Mouse (Mus musculus) testis, adult 2 months (tissue): ENCODE measurements around the gene Grb2. TPM values are rescaled to one million over a fixed set of nuclear protein-coding genes. Genes with fewer than 3 reads are reported as not detected.
"Not testable (repeated sequence)": the region's sequence is repeated elsewhere in the genome, so short reads cannot be mapped to it uniquely, and the experiment has no call there.

Source experiments
- H3K27ac ChIP-seq: fragments of 200-500 bp; 2 replicates; pipeline ENCODE4 v1.5.1; 2012; ENCODE audit warnings: low read depth, low read length; ENCODE audit not compliant: control insufficient read depth, insufficient read depth
- H3K27me3 ChIP-seq: fragments of 200-500 bp; 2 replicates; pipeline ENCODE4 v1.6.1; 2012; ENCODE audit warnings: mild to moderate bottlenecking, low read length, moderate library complexity; ENCODE audit not compliant: control insufficient read depth, insufficient read depth
- H3K36me3 ChIP-seq: fragments of 200-500 bp; 2 replicates; pipeline ENCODE4 v1.6.1; 2012; ENCODE audit warnings: mild to moderate bottlenecking, low read length; ENCODE audit not compliant: control insufficient read depth, insufficient read depth
- H3K4me1 ChIP-seq: fragments of 200-500 bp; 2 replicates; pipeline ENCODE4 v1.6.1; 2012; ENCODE audit warnings: low read length; ENCODE audit not compliant: control insufficient read depth, insufficient read depth
- H3K4me3 ChIP-seq: fragments of 200-500 bp; 2 replicates; pipeline ENCODE4 v1.5.1; 2012; ENCODE audit warnings: low read depth, mild to moderate bottlenecking, low read length, moderate library complexity, mixed read lengths; ENCODE audit not compliant: control insufficient read depth
- CTCF ChIP-seq: fragments of 200-500 bp; IDR thresholded peaks from 2 replicates; pipeline ENCODE4 v1.5.1; 2012; ENCODE audit warnings: low read depth, mild to moderate bottlenecking, inconsistent platforms, low read length, moderate library complexity; ENCODE audit not compliant: control insufficient read depth, insufficient read depth, insufficient replicate concordance
- POLR2A ChIP-seq: fragments of 200-500 bp; IDR thresholded peaks from 2 replicates; pipeline ENCODE4 v1.6.1; 2012; ENCODE audit warnings: low read depth, mild to moderate bottlenecking, inconsistent platforms, low read length, moderate library complexity; ENCODE audit not compliant: control insufficient read depth
- polyA plus RNA-seq: library from polyadenylated mRNA; depleted of rRNA; stranded (reverse); fragments of >200 nt; gene quantifications from 2 replicates; pipeline ENCODE4 v1.2.3, GENCODE M21; 2012

Grb2 gene
- polyA plus RNA-seq, 1 experiment = 7.7 TPM

DNA sequence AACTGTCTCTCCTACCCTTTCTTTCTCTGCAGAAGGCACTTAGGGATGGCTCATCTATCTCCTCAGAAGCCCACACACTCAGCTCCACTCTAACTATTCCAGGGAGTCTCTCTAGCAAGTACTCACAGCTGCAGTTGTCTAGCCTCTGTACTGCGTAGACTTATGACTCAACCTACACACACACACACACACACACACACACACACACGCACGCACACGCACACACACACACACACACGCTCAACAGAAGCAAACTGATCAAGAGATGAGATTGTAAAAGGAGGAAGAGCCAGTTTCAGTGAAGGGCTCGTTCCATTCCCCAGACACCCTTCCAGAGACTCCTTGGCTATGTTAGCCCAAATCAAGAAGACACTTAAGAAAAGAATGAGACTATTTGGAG is 49.9 kb downstream of the Grb2 start:
- TF ChIP-seq CTCF (no peak), POLR2A (no peak)
- H3K27me3 ChIP-seq = no peaks in the 10 kb centered on the region
- H3K4me3 ChIP-seq = no peak overlapping the region
- no peaks in the 10 kb centered on the region for H3K4me1 ChIP-seq
- H3K36me3 ChIP-seq = no peaks in the 10 kb centered on the region
- H3K27ac ChIP-seq = no peak overlapping the region

DNA sequence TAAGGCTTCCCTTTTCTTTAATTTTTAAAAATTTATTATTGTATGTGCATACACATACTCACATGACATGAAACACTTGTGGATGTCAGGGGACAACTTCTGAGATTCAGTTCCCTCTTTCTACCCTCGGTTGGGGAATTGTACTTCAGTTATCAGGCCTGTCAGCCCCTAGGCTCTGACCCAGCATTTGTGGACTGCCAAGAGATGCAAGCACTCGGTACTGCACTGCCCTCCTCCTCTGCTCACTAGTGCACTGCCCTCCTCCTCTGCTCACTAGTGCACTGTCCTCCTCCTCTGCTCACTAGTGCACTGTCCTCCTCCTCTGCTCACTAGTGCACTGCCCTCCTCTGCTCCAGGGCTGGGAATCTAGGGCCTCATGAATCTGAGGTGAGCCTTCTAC is 54.3 kb downstream of the Grb2 start:
- Histone ChIP-seq H3K4me1 (no peaks in the 10 kb centered on the region), H3K4me3 (no peak overlapping the region), H3K27me3 (no peaks in the 10 kb centered on the region), H3K27ac (no peak overlapping the region), H3K36me3 (no peaks in the 10 kb centered on the region)
- no peak for TF ChIP-seq CTCF
- no peak for TF ChIP-seq POLR2A

DNA sequence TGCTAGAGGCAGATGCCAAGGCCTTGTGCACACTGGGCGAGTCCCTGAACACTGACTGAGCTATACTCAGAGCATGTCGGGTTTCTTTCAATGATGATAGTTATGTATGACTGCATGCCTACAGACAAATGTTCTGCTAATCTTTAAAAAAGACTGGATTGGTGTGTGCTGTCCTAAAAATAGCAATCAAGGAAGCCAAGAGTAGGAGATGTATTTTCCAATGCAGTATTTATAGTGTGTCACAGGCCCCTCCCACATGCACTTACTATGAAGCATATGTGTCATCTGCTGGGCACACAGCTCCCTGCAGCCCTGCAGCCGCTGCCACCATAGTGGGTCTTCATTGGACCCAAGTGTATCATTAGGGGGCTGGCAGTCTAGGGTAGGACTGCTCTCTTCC is 55.2 kb downstream of the Grb2 start:
- H3K4me3 ChIP-seq = no peak overlapping the region
- H3K27me3 ChIP-seq = no peaks in the 10 kb centered on the region
- H3K27ac ChIP-seq = no peak overlapping the region
- no peaks in the 10 kb centered on the region for H3K36me3 ChIP-seq
- TF ChIP-seq CTCF = no peak
- no peak for TF ChIP-seq POLR2A
- H3K4me1 ChIP-seq = no peaks in the 10 kb centered on the region

DNA sequence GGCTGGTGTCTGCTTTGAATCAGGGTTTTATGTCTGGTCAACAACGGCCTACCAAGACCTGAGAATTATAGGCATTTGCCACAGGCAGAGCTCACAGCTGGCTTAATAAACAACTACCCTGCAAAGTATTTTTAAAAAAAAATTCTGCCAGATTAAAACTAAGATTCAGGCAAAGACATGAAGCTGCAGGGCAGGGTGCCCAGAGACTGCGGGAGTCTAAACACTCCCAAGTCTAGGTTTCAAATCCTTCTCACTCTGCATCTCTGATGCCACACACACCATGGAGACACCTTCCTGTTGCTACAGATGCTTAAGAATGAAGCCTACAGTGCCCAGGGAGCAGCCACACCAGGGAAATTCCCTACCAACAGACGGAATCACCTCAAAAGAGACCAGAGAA is 56.7 kb downstream of the Grb2 start:
- H3K36me3 ChIP-seq = no peaks in the 10 kb centered on the region
- TF ChIP-seq CTCF (no peak), POLR2A (no peak)
- H3K4me1 ChIP-seq = no peaks in the 10 kb centered on the region
- H3K27ac ChIP-seq = no peak overlapping the region
- no peak overlapping the region for H3K4me3 ChIP-seq
- no peaks in the 10 kb centered on the region for H3K27me3 ChIP-seq

DNA sequence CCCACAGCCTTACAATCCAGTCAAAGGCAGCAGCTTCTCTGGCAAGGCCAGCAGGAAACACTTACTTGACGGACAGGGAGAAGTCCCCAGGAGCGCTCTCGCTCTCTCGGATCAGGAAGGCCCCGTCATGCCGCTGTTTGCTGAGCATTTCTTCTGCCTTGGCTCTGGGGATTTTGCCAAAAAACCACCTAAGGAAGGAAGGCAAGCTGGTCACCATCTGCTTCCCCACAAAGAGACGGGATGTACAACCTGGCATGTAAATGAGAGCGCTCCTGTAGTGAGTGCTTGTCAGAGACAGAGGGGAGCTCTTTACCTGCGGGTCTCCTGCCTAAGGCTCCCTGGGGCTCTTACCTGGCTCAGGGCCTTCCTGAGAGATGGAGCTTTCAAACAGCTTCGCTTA is 58.7 kb downstream of the Grb2 start:
- Histone ChIP-seq H3K4me3 (no peak overlapping the region), H3K27me3 (no peaks in the 10 kb centered on the region), H3K36me3 (no peaks in the 10 kb centered on the region; the same call in 1 of the 2 replicates), H3K4me1 (no peaks in the 10 kb centered on the region), H3K27ac (no peak overlapping the region)
- TF ChIP-seq CTCF (no peak), POLR2A (no peak)

DNA sequence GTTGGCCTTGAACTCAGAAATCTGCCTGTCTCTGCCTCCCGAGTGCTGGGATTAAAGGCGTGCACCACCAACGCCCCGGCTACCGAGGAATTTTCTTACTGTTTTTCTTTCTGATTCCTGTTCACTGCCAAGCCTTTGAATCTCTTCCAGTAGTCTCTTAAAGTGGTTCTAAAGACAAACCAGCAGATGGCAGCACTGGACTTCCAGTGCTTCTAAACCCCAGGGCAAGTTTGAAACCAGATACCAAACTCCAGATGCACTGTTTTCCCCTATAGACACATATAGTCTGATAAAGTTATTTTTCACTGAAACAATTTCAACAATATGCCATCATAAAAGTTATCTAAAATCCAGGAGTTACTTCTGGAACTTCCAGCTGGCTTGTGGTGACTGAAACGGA is 60.9 kb downstream of the Grb2 start:
- Histone ChIP-seq H3K27me3 (no peaks in the 10 kb centered on the region), H3K36me3 (no peaks in the 10 kb centered on the region; the same call in 1 of the 2 replicates), H3K4me3 (no peak overlapping the region), H3K4me1 (no peaks in the 10 kb centered on the region), H3K27ac (no peak overlapping the region)
- TF ChIP-seq CTCF = no peak
- TF ChIP-seq POLR2A = no peak

DNA sequence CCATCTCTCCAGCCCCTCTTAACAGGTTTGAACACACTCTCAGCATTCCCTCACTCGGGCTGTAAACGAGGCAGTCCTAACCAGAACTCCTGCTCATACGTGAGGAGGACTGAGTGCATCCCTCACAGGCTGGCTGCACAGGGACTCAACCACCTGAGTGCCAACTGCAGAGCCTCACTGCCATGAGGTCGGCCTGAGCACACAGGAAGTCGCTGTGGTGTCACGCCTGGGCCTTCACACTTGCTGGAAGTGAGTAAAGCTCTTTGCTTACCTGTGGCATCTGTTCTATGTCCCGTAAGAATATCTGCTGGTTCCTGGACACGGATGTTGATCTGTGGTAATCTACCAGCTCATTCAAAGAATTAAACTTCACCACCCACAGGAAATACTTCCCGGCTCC is 62.0 kb downstream of the Grb2 start:
- Histone ChIP-seq H3K4me3 (no peak overlapping the region), H3K27ac (no peak overlapping the region), H3K36me3 (no peaks in the 10 kb centered on the region; the same call in 1 of the 2 replicates), H3K27me3 (no peaks in the 10 kb centered on the region), H3K4me1 (no peaks in the 10 kb centered on the region)
- TF ChIP-seq POLR2A (no peak), CTCF (no peak)

DNA sequence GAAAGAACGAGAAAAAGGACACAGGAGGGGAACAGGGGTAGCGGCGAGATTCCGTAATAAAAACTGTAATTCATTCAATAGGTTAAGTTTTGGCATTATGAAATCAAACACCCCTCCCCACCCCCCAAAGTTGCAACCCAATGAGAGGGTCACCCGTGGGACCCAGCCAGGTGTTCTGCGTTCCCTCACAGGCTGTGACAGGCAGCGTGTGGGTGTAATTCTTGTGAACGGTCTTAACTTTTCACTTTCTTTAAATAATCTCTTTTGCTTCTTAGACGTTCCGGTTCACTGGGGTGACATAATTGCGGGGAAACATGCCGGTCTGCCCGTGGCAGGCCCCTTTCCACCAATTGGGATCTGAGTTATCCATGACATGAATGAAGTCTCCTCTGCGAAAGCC is 62.9 kb downstream of the Grb2 start:
- not testable (repeated sequence) for H3K4me1 ChIP-seq, H3K27me3 ChIP-seq, H3K27ac ChIP-seq, H3K36me3 ChIP-seq, H3K4me3 ChIP-seq

DNA sequence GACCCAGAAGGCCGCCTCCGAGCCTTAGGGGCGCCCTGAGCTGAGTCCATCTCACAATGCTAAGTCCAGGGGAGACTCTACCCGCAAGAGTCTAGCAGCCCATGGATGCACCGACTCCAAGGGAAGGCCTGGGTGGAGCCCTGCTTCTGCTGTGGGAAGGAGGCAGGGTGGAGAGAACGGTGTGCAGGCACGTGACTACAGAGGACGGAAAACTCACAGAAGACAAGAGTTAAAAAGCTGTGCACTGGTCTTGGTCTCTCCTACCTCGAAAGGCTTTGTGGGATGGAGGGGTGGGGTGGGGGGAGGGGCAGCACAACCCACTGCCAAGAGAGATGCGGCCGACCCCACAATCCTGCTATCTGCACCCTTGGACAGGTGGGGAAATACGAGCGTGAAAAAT is 64.1 kb downstream of the Grb2 start:
- no peak overlapping the region for H3K27ac ChIP-seq
- H3K4me1 ChIP-seq = peaks cover 5% of the 10 kb centered on the region
- no peak overlapping the region for H3K4me3 ChIP-seq
- no peaks in the 10 kb centered on the region for H3K27me3 ChIP-seq
- no peaks in the 10 kb centered on the region; the same call in 1 of the 2 replicates for H3K36me3 ChIP-seq
- TF ChIP-seq CTCF (no peak), POLR2A (no peak)
